Mouse (Mus musculus): Measurements from ENCODE around the gene Zfp710.

DNA sequence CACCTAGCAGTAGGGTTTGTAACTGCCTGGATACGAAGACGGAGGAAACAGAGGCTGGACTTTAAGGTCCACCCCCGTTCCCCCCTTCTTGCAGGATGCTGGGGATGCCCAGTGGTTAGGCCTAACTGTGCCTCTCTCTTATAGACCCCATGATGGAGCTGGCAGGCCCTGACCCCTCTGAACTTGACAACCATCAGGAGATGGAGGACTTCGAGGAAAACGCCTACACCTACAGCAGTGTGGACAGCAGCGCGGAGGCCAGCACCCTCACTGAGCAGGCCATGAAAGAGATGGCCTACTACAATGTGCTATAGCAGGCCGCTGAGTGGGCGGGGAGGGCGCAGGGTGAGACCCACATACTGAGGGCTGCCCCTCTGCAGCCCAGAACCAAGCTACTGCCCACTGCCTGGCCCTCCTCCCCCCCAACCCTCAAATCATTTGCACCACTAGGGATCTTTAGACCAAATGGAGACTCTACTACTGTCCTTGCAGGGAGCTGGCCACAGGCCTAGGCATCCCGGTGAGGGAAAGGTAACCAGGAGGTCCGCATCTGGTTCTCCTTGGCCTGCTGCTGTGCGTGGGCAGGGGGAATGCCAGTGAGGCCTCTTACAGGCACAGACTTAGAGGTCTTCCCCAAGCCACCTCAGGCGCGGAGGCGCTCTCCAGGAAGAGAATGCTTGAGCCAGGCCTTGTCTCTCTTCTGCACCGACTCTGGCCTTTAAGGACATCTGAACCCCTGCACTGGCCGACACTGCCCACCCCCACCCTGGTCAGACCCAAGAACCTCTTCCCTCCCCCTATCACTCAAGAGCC, 65.8 kb downstream of the Zfp710 start:
- no peak for TF ChIP-seq CTCF (IDR thresholded peaks at IDR 0.05; ENCODE audit: low read depth)
- no peak for TF ChIP-seq EP300 (IDR thresholded peaks at IDR 0.05; ENCODE audit: low read depth)

Data from liver, postnatal 0 days (tissue).